Mouse (Mus musculus) olfactory bulb, adult 2 months (tissue): ENCODE measurements around the gene Ntrk3. TPM values are rescaled to one million over a fixed set of nuclear protein-coding genes. Genes with fewer than 3 reads are reported as not detected.

Source experiments
- H3K27ac ChIP-seq: fragments of 200-500 bp; 2 replicates; pipeline ENCODE4 v1.5.1; 2012; ENCODE audit warnings: low read depth, low read length; ENCODE audit not compliant: insufficient read depth
- H3K4me1 ChIP-seq: fragments of 200-500 bp; 2 replicates; pipeline ENCODE4 v1.6.1; 2012; ENCODE audit warnings: low read length; ENCODE audit not compliant: control insufficient read depth, insufficient read depth
- H3K4me3 ChIP-seq: fragments of 200-500 bp; 2 replicates; pipeline ENCODE4 v1.5.1; 2012; ENCODE audit warnings: mild to moderate bottlenecking, low read depth, low read length, moderate library complexity; ENCODE audit not compliant: insufficient read depth
- CTCF ChIP-seq: fragments of 200-500 bp; IDR thresholded peaks from 2 replicates; pipeline ENCODE4 v1.5.1; 2012; ENCODE audit warnings: low read depth, mild to moderate bottlenecking, low read length, moderate library complexity; ENCODE audit not compliant: insufficient read depth
- POLR2A ChIP-seq: fragments of 200-500 bp; IDR thresholded peaks from 2 replicates; pipeline ENCODE4 v1.6.1; 2012; ENCODE audit warnings: mild to moderate bottlenecking, low read depth, low read length, moderate library complexity; ENCODE audit not compliant: insufficient read depth
- WGBS: fragments of 180-500 bp; shearing (Covaris S2); methylation state at CpG from one replicate; pipeline ENCODE4 v1.1.7; 2018; 5-methylcytosine and 5-hydroxymethylcytosine counted together
- polyA plus RNA-seq: library from polyadenylated mRNA; stranded (reverse); fragments of >200 nt; gene quantifications from 2 replicates; pipeline ENCODE4 v1.2.4, GENCODE M21; 2012; ENCODE audit warnings: low replicate concordance; ENCODE audit not compliant: missing spikeins, insufficient read depth, insufficient read length

The Ntrk3 gene
- polyA plus RNA-seq, 1 experiment = 50.1 TPM

DNA sequence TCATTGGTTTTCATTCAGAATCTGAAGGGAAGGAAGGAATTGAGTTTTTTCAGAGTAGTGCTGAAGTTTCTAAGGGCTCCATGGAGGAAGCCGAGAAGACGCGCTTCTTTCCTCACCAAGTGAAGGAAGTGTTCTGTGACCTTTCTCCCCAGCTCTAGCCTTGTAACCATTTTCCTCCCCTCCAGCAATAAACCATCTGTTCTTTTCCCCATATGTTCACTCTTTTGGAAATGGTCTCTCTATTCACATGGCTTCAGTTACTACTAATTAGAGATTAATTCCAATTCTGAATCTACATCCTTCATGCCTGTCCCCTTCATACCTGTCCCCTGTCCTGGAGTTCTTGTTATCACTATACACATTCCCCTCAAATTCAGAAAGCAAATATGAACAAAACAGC is 209.8 kb downstream of the Ntrk3 start:
- H3K4me3 ChIP-seq = no peak overlapping the region
- H3K27ac ChIP-seq = no peak overlapping the region
- 96% methylated on average over 3 of the region's 3 CpGs for WGBS
- H3K4me1 ChIP-seq = peaks cover 6% of the 10 kb centered on the region; the same call in 1 of the 2 replicates
- TF ChIP-seq POLR2A (no peak), CTCF (no peak)

DNA sequence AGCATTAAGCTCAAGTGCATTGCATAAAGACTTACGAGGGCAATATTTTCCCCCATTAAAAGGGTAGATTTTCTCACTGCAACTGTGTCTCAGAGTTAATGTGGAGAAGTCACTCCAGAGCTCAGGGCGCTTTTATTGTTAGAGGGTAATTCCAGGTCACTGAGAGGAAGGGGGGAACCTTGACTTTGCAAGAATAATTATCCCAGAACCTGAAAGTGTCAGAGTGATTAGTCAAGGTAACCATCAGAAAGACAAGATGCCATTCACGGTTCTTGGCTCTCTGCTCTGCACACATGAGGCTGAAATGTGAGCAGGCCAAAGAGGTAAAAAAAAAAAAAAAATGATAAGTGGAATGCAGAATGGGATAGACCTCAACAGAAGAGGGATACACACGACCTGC is 210.2 kb downstream of the Ntrk3 start:
- Histone ChIP-seq H3K4me3 (no peak overlapping the region), H3K27ac (no peak overlapping the region), H3K4me1 (peaks cover 6% of the 10 kb centered on the region; the same call in 1 of the 2 replicates)
- WGBS = 79% methylated on average over 4 of the region's 4 CpGs
- TF ChIP-seq CTCF (no peak), POLR2A (no peak)

DNA sequence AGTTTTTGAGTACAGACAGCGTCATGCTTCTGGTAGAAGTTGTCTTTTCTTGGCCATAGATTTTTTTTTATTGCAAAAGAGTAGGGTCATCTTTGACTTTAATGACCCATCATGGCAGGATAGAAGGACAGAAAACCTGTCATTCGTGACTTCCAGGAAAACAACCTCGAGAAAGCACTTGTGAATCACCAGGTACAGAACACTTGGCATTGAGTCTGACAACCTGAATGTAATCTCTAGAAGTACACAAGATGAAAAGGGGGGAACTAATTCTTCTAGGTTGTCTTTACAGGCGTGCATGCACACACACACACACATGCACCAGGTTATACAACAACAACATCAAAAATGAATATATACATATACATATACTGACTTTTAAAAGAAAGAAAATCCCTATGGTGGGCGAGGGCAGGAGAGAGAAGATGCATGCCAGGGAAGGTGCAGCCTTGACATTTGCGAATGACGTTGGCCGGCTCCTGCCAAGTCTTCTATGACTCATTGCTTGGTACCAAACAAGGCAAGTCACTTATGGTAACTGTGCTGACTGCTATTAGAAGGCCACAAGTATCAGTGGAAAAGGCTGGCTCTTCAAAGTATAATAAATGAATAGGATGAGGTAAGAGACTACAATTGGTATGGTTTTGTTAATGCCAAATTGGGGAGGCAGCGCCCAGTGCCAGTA is 217.4 kb downstream of the Ntrk3 start:
- H3K4me1 ChIP-seq = peaks cover 8% of the 10 kb centered on the region; the same call in 1 of the 2 replicates
- TF ChIP-seq POLR2A (no peak), CTCF (no peak)
- no peak overlapping the region for H3K27ac ChIP-seq
- H3K4me3 ChIP-seq = no peak overlapping the region
- WGBS = 91% methylated on average over 9 of the region's 9 CpGs

DNA sequence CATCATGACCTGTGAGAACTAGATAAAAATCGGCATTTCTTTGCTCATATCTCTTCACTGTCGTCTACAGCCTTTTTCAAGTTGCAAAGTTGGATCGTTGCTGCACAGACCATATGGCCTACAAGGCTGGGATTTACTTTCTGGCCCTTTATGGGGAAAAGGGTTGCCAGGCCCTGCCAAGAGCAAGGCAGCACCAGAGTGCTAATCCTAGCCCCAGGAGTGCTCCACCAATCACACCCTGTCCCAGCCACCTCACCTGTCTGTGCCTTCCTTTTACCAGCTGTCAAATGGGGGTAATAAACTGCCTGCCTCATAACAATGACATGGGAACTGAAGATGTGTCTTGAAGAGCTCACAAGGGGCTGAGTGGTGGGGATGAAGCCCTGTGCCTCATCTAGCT is 218.1 kb downstream of the Ntrk3 start:
- peaks cover 9% of the 10 kb centered on the region; the same call in 1 of the 2 replicates for H3K4me1 ChIP-seq
- no peak overlapping the region for H3K27ac ChIP-seq
- no peak for TF ChIP-seq CTCF
- no peak for TF ChIP-seq POLR2A
- 87% methylated on average over 3 of the region's 3 CpGs for WGBS
- H3K4me3 ChIP-seq = no peak overlapping the region

DNA sequence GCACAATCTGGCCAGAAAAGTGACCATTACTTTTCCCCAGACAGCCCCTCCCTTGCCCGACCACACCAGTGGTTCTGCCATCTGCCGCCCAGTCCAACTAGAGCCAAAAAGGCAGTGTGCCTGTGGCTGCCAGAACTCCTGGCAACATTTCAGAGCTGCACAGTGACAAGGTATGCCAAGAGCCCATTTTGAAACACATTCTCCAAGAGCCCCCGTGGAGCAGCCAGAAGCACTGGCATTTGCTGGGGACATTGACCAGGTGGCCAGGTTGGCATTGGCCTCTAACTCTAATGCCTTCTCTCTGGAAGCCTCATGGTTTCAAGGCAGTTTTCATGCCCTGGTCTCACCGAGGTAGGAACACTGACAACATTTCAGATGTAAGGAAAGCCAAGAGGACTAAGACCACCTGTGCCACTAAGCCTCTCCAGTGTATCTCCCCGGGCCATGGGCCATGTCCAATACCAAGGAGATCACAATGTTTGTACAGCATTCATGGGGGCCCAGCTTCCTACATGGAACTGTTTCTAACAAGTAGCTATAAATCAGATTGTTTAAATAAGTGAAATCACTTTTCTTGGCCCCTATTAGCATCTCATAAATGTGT is 218.9 kb downstream of the Ntrk3 start:
- Histone ChIP-seq H3K4me3 (no peak overlapping the region), H3K4me1 (peaks cover 4% of the 10 kb centered on the region; the same call in 1 of the 2 replicates), H3K27ac (no peak overlapping the region)
- WGBS = 65% methylated on average over 5 of the region's 5 CpGs
- TF ChIP-seq CTCF (no peak), POLR2A (no peak)

DNA sequence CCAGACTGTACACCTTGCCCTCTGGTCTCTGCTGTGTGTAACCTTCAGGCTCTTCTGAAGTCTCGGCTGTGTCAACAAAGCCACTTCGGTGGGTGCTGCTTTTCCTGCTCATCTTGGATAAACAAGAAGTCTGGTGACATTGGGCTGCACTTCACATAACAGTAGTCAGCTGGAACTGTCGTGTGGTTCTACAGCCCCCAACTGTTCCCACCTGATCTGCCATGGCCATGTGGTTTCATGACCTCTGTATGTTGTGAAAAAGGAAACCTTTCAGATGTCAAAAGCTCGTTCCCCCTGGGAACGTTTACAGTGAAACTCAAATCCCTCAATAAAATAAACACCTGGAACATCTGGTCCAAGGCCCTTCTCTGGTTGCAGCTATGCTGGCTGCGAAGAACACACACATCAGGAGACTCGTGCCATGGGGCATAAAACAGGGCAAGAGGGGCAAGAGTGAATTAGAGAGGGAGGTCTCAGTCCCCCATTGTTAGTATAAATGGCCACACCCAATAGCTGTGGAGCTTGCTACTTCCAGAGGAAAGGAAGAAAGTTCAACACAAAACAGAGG is 222.7 kb downstream of the Ntrk3 start:
- no peak overlapping the region for H3K27ac ChIP-seq
- no peak overlapping the region for H3K4me3 ChIP-seq
- TF ChIP-seq CTCF (no peak), POLR2A (no peak)
- WGBS = 81% methylated on average over 7 of the region's 7 CpGs
- H3K4me1 ChIP-seq = peaks cover 2% of the 10 kb centered on the region; the same call in 1 of the 2 replicates

DNA sequence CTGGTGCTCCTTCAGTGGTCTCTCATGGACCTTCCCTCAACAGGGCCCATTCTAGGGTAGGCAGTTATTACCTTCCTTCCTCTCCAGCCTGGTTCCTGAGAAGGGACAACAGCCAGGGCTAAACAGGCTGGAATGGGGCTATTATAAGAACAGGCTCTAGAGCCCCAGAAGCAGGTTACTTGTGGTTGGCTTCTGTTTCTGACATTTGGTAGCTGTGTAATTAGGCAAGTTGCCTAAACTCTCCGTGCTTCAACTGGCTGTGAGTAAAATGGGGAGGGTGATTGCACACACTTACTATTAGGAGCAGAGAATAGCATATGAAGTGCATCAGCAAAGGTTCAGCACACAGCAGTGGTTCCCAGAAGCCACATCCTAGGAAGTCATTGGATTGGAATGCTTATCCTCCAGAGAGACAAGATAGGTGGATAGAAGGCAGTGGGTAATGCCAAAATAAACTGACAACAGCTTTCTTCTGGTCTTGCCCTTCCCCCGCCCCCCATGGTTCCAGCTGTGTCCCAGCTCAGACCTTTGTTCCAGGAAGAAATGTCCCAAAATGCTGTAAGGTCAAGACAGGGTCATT is 230.7 kb downstream of the Ntrk3 start:
- no peak overlapping the region for H3K27ac ChIP-seq
- H3K4me3 ChIP-seq = no peak overlapping the region
- TF ChIP-seq CTCF (no peak), POLR2A (no peak)
- WGBS = 61% methylated on average over 2 of the region's 2 CpGs
- H3K4me1 ChIP-seq = no peaks in the 10 kb centered on the region

DNA sequence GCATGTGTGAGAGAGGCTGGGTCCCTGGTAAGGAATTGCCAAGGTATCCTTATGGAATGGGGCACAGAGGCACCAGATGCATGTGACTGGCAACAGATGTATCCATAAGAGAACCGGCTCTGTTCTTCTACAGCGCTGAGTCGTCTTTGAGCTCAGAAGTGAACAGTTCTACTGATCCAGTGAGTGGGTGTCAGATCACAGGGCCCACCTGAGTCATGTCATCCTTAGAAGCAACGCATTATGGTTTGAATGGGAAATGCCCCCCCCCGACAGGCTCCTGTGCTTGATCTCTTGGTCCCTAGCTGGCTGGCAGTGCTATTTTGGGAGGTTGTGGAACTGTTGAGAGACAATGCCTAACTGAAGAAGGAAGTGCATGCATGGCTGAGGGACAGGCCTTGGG is 236.9 kb downstream of the Ntrk3 start:
- H3K4me3 ChIP-seq = no peak overlapping the region
- no peak for TF ChIP-seq CTCF
- TF ChIP-seq POLR2A = no peak
- no peak overlapping the region for H3K27ac ChIP-seq
- H3K4me1 ChIP-seq = peaks cover 10% of the 10 kb centered on the region
- WGBS = 70% methylated on average over 5 of the region's 5 CpGs

DNA sequence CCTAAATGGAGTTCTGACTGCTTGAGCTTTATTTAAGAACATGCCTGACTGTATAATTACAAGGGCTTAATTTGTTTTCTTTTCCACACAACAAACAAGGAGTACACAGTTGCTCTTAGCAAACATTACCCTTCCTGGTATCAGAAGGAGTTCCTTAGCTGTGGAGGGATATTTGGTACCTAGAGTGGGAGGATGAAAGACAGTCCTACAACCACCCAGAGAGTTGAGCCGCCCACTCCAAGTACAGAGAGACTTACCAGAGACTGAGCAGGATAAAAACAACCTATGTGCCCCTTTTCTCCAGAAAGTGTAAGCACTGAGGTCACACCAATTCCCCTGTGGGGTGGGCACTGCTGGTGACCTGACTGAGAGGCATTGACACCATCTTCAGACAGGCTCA is 237.8 kb downstream of the Ntrk3 start:
- WGBS = 32% methylated on average over 1 of the region's 1 CpGs
- TF ChIP-seq POLR2A = no peak
- TF ChIP-seq CTCF = no peak
- H3K4me1 ChIP-seq = peaks cover 10% of the 10 kb centered on the region
- no peak overlapping the region for H3K27ac ChIP-seq
- no peak overlapping the region for H3K4me3 ChIP-seq
